Mouse (Mus musculus) forebrain, postnatal 0 days (tissue): ENCODE results near the gene Lrrc66. TPM values are rescaled to one million over a fixed set of nuclear protein-coding genes. Genes with fewer than 3 reads are reported as not detected.
A peak's percentile ranks its signal among the peaks of the same experiment; 100 is the strongest.

ENCODE experiments used
- ATAC-seq: fragments of 200-750 bp; cut with Nextera tagmentation; 2 replicates; pipeline ENCODE4 v1.8.0; 2017; ENCODE audit warnings: mild to moderate bottlenecking, moderate library complexity
- DNase-seq: peaks from one replicate; pipeline ENCODE4 v3.0.0-alpha.2; 2015
- H3K27ac ChIP-seq: fragments of 300-500 bp; sonication (generic); 2 replicates; pipeline ENCODE4 v1.5.1; 2014; ENCODE audit warnings: low read depth, mild to moderate bottlenecking, antibody characterized with exemption, low read length, moderate library complexity, mixed read lengths
- H3K27me3 ChIP-seq: fragments of 300-500 bp; sonication (generic); 2 replicates; pipeline ENCODE4 v1.6.1; 2014; ENCODE audit warnings: mild to moderate bottlenecking, low read length, mixed read lengths; ENCODE audit not compliant: insufficient read depth
- H3K36me3 ChIP-seq: fragments of 300-500 bp; sonication (generic); 2 replicates; pipeline ENCODE4 v1.6.1; 2014; ENCODE audit warnings: mild to moderate bottlenecking, moderate library complexity; ENCODE audit not compliant: insufficient read depth
- H3K4me1 ChIP-seq: fragments of 300-500 bp; sonication (generic); 2 replicates; pipeline ENCODE4 v1.6.1; 2014; ENCODE audit warnings: antibody characterized with exemption; ENCODE audit not compliant: insufficient read depth
- H3K4me2 ChIP-seq: fragments of 300-500 bp; sonication (generic); 2 replicates; pipeline ENCODE4 v1.6.1; 2014; ENCODE audit warnings: low read depth, mild to moderate bottlenecking, moderate library complexity
- H3K4me3 ChIP-seq: fragments of 300-500 bp; sonication (generic); 2 replicates; pipeline ENCODE4 v1.5.1; 2014; ENCODE audit warnings: low read depth, low read length, mixed read lengths
- H3K9ac ChIP-seq: fragments of 300-500 bp; sonication (generic); 2 replicates; pipeline ENCODE4 v1.6.1; 2014; ENCODE audit warnings: mild to moderate bottlenecking
- H3K9me3 ChIP-seq: fragments of 300-500 bp; sonication (generic); 2 replicates; pipeline ENCODE4 v1.6.1; 2016; ENCODE audit warnings: low read length
- CTCF ChIP-seq: sonication (generic); IDR thresholded peaks from 2 replicates; pipeline ENCODE4 v1.5.1; 2016; ENCODE audit warnings: antibody characterized with exemption, control low read depth, low read depth
- WGBS: fragments of 180-500 bp; shearing (Covaris S2); extraction: QIAGEN DNeasy Blood & Tissue Kit; methylation state at CpG from one replicate; pipeline ENCODE4 v1.1.7; 2014; 5-methylcytosine and 5-hydroxymethylcytosine counted together
- polyA plus RNA-seq: library from polyadenylated mRNA; unstranded; fragments of >200 nt; fragmentation: Nextera tagmentation; extraction: Ambion mirVana; gene quantifications from 2 replicates; pipeline ENCODE4 v1.2.1, GENCODE M21; 2015
- total RNA-seq: library from RNA; depleted of rRNA; stranded (reverse); fragments of >200 nt; gene quantifications from 2 replicates; pipeline ENCODE4 v1.2.3, GENCODE M21; 2014; rRNA removed

Lrrc66 gene
- total RNA-seq (0.14 TPM in 1 of 2 replicates, not detected in the other), polyA plus RNA-seq (not detected in 2 replicates)

GRCm38 (mm10) chr5:73632291-73632690 is at the start of gene Lrrc66:
Lrrc66 (minus strand) TSS chr5:73632526.
- Histone ChIP-seq H3K4me2 (no peak within 1 kb of the TSS), H3K36me3 (peaks cover 23% of the 10 kb centered on the region), H3K9ac (no peak within 1 kb of the TSS), H3K4me3 (no peak within 1 kb of the TSS), H3K27me3 (no peaks in the 10 kb centered on the region), H3K9me3 (no peaks in the 10 kb centered on the region), H3K27ac (no peak within 1 kb of the TSS), H3K4me1 (no peaks in the 10 kb centered on the region)
- DNase-seq (no peak), ATAC-seq (no peak)
- no peak for TF ChIP-seq CTCF
- 76% methylated on average over 8 of the region's 8 CpGs for WGBS

- Histone ChIP-seq H3K36me3 (no peaks in the 10 kb centered on the region), H3K4me1 (no peaks in the 10 kb centered on the region), H3K27me3 (no peaks in the 10 kb centered on the region), H3K4me3 (no peak overlapping the region), H3K27ac (no peak overlapping the region), H3K9me3 (no peaks in the 10 kb centered on the region), H3K9ac (no peak overlapping the region), H3K4me2 (peak overlapping the region; percentile 25)
- WGBS: 20% methylated on average over 13 of the region's 13 CpGs
- TF ChIP-seq CTCF: 0 out of 2 replicates have a peak, but pooled peaks have one; percentile 2
- ATAC-seq (peak; percentile 54), DNase-seq (peak; percentile 21)
Measured at GRCm38 (mm10) chr5:73676626-73677025, 44.3 kb upstream of the Lrrc66 start.

- Histone ChIP-seq H3K27ac (no peak overlapping the region), H3K4me3 (no peak overlapping the region), H3K4me1 (no peaks in the 10 kb centered on the region), H3K9ac (no peak overlapping the region), H3K27me3 (no peaks in the 10 kb centered on the region), H3K4me2 (no peak overlapping the region), H3K9me3 (no peaks in the 10 kb centered on the region), H3K36me3 (no peaks in the 10 kb centered on the region)
- 57% methylated on average over 3 of the region's 3 CpGs for WGBS
- DNase-seq: peak; percentile 23
- no peak for TF ChIP-seq CTCF
- peak; percentile 60 for ATAC-seq
Measured at GRCm38 (mm10) chr5:73675604-73676003, 43.3 kb upstream of the Lrrc66 start.

GRCm38 (mm10) chr5:73669386-73669785 is 37.1 kb upstream of the Lrrc66 start:
- TF ChIP-seq CTCF: no peak
- Histone ChIP-seq H3K4me2 (no peak overlapping the region), H3K27ac (no peak overlapping the region), H3K27me3 (no peaks in the 10 kb centered on the region), H3K4me1 (no peaks in the 10 kb centered on the region), H3K9me3 (no peaks in the 10 kb centered on the region), H3K36me3 (no peaks in the 10 kb centered on the region), H3K4me3 (no peak overlapping the region), H3K9ac (no peak overlapping the region)
- WGBS: 56% methylated on average over 26 of the region's 26 CpGs
- ATAC-seq (no peak), DNase-seq (no peak)

- Histone ChIP-seq H3K36me3 (no peaks in the 10 kb centered on the region), H3K4me2 (no peak overlapping the region), H3K27me3 (no peaks in the 10 kb centered on the region), H3K4me3 (no peak overlapping the region), H3K4me1 (no peaks in the 10 kb centered on the region), H3K27ac (no peak overlapping the region), H3K9me3 (no peaks in the 10 kb centered on the region), H3K9ac (no peak overlapping the region)
- ATAC-seq: no peak
- WGBS: 87% methylated on average over 2 of the region's 2 CpGs
- TF ChIP-seq CTCF: no peak
- no peak for DNase-seq
Measured at GRCm38 (mm10) chr5:73667877-73668276, 35.6 kb upstream of the Lrrc66 start.

GRCm38 (mm10) chr5:73666695-73667094 is 34.4 kb upstream of the Lrrc66 start:
- Histone ChIP-seq H3K4me3 (no peak overlapping the region), H3K9ac (no peak overlapping the region), H3K4me1 (no peaks in the 10 kb centered on the region), H3K27me3 (no peaks in the 10 kb centered on the region), H3K36me3 (no peaks in the 10 kb centered on the region), H3K4me2 (no peak overlapping the region), H3K27ac (no peak overlapping the region), H3K9me3 (no peaks in the 10 kb centered on the region)
- DNase-seq: no peak
- WGBS: 83% methylated on average over 2 of the region's 2 CpGs
- no peak for ATAC-seq
- TF ChIP-seq CTCF: no peak

- Histone ChIP-seq H3K27ac (no peak overlapping the region), H3K9ac (no peak overlapping the region), H3K4me2 (peak overlapping the region; percentile 69; the same call in 1 of the 2 replicates), H3K27me3 (peaks cover 44% of the 10 kb centered on the region), H3K4me1 (peaks cover 13% of the 10 kb centered on the region), H3K36me3 (no peaks in the 10 kb centered on the region), H3K9me3 (no peaks in the 10 kb centered on the region), H3K4me3 (peak overlapping the region; percentile 32; the same call in 1 of the 2 replicates)
- no peak for ATAC-seq
- TF ChIP-seq CTCF: no peak
- 2% methylated on average over 4 of the region's 4 CpGs for WGBS
- DNase-seq: no peak
Measured at GRCm38 (mm10) chr5:73651855-73652201, 19.5 kb upstream of the Lrrc66 start.
